Mouse (Mus musculus) MEL (cell line): ENCODE data around the gene Cldn34b2.

Source experiments
- CTCF ChIP-seq, 3 experiments: IDR thresholded peaks in 2 of 3; conservative IDR thresholded peaks in 1 of 3; 2 replicates each; pipeline ENCODE4 v1.5.1; 2011 to 2012; ENCODE audit warnings: low read length in 3 of 3, low read depth in 2 of 3, mild to moderate bottlenecking in 2 of 3, improper control_type of control experiment in 1 of 3, inconsistent platforms in 1 of 3, mixed read lengths in 1 of 3, moderate library complexity in 1 of 3; ENCODE audit not compliant: control insufficient read depth in 1 of 3, insufficient read depth in 1 of 3, poor library complexity in 1 of 3, severe bottlenecking in 1 of 3
- GABPA ChIP-seq: IDR thresholded peaks from 2 replicates; pipeline ENCODE4 v1.6.1; 2012; ENCODE audit warnings: low read depth, mild to moderate bottlenecking, inconsistent platforms, low read length, improper control_type of control experiment, moderate library complexity
- JUND ChIP-seq: IDR thresholded peaks from 2 replicates; pipeline ENCODE4 v1.6.1; 2011; ENCODE audit warnings: low read depth, mild to moderate bottlenecking, improper control_type of control experiment, low read length

DNA sequence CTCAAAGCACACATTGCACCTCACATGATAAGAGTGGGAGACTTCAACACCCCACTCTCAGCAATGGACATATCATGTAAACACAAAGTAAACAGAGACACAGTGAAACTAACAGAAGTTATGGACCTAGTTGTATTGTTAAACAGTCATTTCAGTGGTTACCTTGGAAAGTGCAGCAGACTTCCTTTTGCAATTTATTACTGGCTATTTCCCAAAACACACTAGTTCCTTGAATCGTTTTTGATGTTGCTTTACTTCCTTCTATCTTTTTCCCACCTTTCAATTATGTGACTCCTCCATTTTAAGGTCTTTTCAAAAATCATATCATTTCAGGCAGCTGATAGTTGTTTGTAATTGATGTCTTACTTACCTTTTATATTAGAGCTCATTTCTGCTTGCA, 43.5 kb upstream of the Cldn34b2 start:
- no peak for TF ChIP-seq GABPA
- TF ChIP-seq CTCF (IDR thresholded peaks at IDR 0.05 in 2 of 3, conservative IDR thresholded peaks at IDR 0.05 in 1 of 3; ENCODE audit: control insufficient read depth in 1 of 3, insufficient read depth in 1 of 3, low read depth in 2 of 3, low read length in 3 of 3, poor library complexity in 1 of 3, severe bottlenecking in 1 of 3), result no peak
- TF ChIP-seq JUND, result no peak
